Mouse (Mus musculus) thymus, adult 2 months (tissue): ENCODE data around the gene Zfp488.

Experiments used
- CTCF ChIP-seq: fragments of 200-500 bp; IDR thresholded peaks from 2 replicates; pipeline ENCODE4 v1.5.1; 2012; ENCODE audit warnings: mild to moderate bottlenecking, control low read depth, low read length, moderate library complexity, borderline replicate concordance; ENCODE audit not compliant: control insufficient read depth, poor library complexity, insufficient read depth; ENCODE audit errors: extremely low read depth
- POLR2A ChIP-seq: fragments of 200-500 bp; IDR thresholded peaks from 2 replicates; pipeline ENCODE4 v1.6.1; 2012; ENCODE audit warnings: mild to moderate bottlenecking, low read length, control low read depth, moderate library complexity; ENCODE audit not compliant: control insufficient read depth, poor library complexity, insufficient read depth; ENCODE audit errors: extremely low read depth

DNA sequence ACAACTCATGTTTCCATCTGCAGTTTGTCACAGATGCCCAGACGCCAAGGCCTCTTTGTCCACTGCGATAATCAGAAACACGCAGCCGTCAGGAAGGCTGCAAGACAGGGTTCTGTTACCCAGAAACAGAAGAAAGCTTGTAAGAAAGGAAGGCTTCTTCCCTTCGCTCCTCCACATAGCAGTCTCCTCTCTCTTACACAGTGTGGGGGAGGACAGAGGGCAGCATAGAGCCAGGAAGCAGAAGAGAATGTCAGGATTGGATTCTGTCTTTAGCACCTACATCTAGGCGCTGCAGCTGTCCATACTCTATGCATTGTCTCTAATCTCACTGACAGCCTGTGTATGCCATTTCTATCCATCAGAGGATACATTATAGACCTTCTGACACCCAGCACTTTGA is 18.9 kb upstream of the Zfp488 start:
- TF ChIP-seq CTCF (no peak), POLR2A (no peak)
